Mouse (Mus musculus): ENCODE data around the gene Prelp. TPM values are rescaled to one million over a fixed set of nuclear protein-coding genes. Genes with fewer than 3 reads are reported as not detected.

Prelp gene
- polyA plus RNA-seq, 1 experiment from 2014 or later: 4.2 TPM

DNA sequence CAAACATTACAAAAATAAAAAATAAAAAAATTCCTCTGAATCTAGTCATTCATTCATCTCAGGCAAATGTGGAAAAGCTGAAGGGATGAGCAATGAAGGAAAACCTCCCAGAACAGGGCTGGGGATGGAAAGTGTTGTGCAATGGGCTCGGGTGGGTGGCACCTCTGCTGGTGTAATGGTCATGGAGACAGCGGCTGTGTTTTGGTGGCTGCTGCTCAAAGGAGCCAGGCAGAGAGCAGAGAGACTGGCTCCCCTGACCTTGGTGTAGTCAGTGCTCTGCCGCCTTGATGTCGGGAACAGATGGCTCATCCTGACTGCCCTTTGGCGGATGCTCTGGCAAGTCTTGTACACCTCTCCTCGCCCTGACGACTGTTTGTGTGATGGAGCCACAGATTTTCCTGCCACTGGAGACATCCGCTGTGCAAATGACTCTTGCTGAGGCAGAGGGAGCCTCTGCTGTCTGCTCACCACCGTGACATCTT is 32.1 kb upstream of the Prelp start:
- WGBS: 55% methylated on average over 9 of the region's 9 CpGs
- Histone ChIP-seq H3K4me1 (no peaks in the 10 kb centered on the region), H3K27me3 (no peaks in the 10 kb centered on the region), H3K4me3 (no peak overlapping the region), H3K9ac (replicated peaks) (no peak overlapping the region), H3K36me3 (no peaks in the 10 kb centered on the region), H3K4me2 (replicated peaks) (no peak overlapping the region), H3K9me3 (no peaks in the 10 kb centered on the region), H3K27ac (replicated peaks) (no peak overlapping the region)
- no peak for ATAC-seq (replicated peaks)

DNA sequence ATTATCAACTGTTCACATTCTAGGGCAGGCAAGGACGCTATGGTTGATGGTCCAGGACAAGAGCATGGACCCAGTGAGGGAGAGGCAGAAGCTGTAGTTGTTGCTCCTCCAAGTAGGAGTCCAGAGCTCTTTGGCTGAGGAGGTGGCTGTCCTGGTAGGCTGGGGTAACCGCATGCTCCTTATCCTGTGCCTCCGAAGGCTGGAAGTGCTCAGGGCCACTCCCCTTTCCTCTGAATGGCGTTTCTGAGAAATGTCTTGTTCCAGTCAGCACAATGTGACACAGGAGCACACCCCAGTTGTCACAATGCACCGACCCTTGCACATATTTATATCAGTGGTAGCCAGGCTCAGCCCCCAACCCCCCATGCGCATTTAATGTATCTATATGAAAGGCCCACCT is 30.4 kb upstream of the Prelp start:
- H3K4me3 ChIP-seq: no peak overlapping the region
- no peaks in the 10 kb centered on the region for H3K4me1 ChIP-seq
- 66% methylated on average over 6 of the region's 6 CpGs for WGBS
- H3K9me3 ChIP-seq: no peaks in the 10 kb centered on the region
- no peak overlapping the region for H3K9ac ChIP-seq (replicated peaks)
- H3K4me2 ChIP-seq (replicated peaks): no peak overlapping the region
- H3K27ac ChIP-seq (replicated peaks): no peak overlapping the region
- no peaks in the 10 kb centered on the region for H3K27me3 ChIP-seq
- no peaks in the 10 kb centered on the region for H3K36me3 ChIP-seq
- no peak for ATAC-seq (replicated peaks)

GRCm38 (mm10) chr1:133950061-133950782 is 29.0 kb upstream of the Prelp start:
- 79% methylated on average over 7 of the region's 7 CpGs for WGBS
- Histone ChIP-seq H3K27ac (replicated peaks) (no peak overlapping the region), H3K4me1 (no peaks in the 10 kb centered on the region), H3K9me3 (no peaks in the 10 kb centered on the region), H3K9ac (replicated peaks) (no peak overlapping the region), H3K27me3 (no peaks in the 10 kb centered on the region), H3K4me3 (no peak overlapping the region), H3K4me2 (replicated peaks) (no peak overlapping the region), H3K36me3 (no peaks in the 10 kb centered on the region)
- no peak for ATAC-seq (replicated peaks)

DNA sequence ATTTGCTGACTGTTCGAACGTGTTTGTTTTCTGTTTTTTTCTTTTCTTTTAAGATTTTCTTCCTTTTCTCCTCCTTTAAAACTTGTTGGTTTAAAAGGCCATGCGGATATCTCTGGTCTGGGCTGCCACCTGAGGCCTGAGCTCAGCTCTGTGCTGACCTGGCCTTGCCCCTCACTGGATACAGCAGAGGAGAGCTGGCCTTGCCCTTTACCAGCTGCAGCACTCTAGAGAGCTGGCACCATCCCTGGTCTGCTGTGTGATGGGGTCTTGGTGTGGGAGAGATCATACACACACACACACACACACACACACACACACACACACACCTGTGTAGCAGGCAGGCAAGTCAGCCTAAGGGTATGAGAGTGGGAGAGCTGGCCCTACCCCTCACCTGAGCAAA is 23.9 kb upstream of the Prelp start:
- Histone ChIP-seq H3K27me3 (no peaks in the 10 kb centered on the region), H3K4me2 (replicated peaks) (no peak overlapping the region), H3K9me3 (no peaks in the 10 kb centered on the region), H3K9ac (replicated peaks) (no peak overlapping the region), H3K27ac (replicated peaks) (no peak overlapping the region), H3K4me3 (no peak overlapping the region), H3K36me3 (no peaks in the 10 kb centered on the region), H3K4me1 (no peaks in the 10 kb centered on the region)
- no peak for ATAC-seq (replicated peaks)
- 85% methylated on average over 3 of the region's 3 CpGs for WGBS

- H3K27ac ChIP-seq (replicated peaks): no peak overlapping the region
- H3K27me3 ChIP-seq: no peaks in the 10 kb centered on the region
- H3K4me3 ChIP-seq: no peak overlapping the region
- no peaks in the 10 kb centered on the region for H3K36me3 ChIP-seq
- H3K9ac ChIP-seq (replicated peaks): no peak overlapping the region
- H3K4me2 ChIP-seq (replicated peaks): no peak overlapping the region
- ATAC-seq (replicated peaks): no peak
- H3K4me1 ChIP-seq: no peaks in the 10 kb centered on the region
- no peaks in the 10 kb centered on the region for H3K9me3 ChIP-seq
- 75% methylated on average over 3 of the region's 3 CpGs for WGBS
These were observed 20.7 kb upstream of the Prelp start for GRCm38 (mm10) chr1:133941904-133942303.

GRCm38 (mm10) chr1:133941158-133941860 is 20.1 kb upstream of the Prelp start:
- no peak overlapping the region for H3K27ac ChIP-seq (replicated peaks)
- no peaks in the 10 kb centered on the region for H3K36me3 ChIP-seq
- H3K27me3 ChIP-seq: no peaks in the 10 kb centered on the region
- H3K4me2 ChIP-seq (replicated peaks): no peak overlapping the region
- H3K9ac ChIP-seq (replicated peaks): no peak overlapping the region
- no peak for ATAC-seq (replicated peaks)
- H3K4me3 ChIP-seq: no peak overlapping the region
- H3K9me3 ChIP-seq: no peaks in the 10 kb centered on the region
- H3K4me1 ChIP-seq: no peaks in the 10 kb centered on the region
- WGBS: 84% methylated on average over 11 of the region's 11 CpGs

DNA sequence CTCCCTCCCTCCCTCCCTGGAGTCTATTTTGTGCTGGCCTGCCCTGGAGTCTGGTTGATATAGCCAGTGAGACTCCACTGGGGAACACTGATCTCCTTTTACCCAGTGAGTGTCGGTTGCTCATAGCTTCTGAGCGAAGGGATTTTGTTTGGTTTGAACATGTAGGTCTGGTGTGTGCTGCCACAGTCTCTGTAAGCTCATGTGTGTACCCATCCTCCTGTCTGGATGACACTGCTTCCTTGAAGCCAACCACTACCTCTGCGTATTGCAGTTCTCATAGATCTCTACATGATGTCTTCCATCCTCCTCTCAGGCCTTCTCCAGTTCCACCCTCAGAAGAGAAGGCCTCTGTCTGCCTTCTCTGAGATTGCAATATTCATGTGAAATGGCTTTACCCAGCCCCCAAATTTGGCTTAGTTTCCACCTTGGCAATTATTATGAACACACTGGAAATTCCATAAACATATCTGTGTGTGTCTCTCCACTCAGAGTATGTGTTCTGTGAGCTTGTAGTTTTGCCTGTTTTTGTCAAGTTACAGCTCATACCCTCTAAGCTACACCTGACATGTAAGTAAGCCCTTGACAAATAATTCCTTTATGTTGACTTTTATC is 19.4 kb upstream of the Prelp start:
- no peak overlapping the region for H3K4me2 ChIP-seq (replicated peaks)
- no peaks in the 10 kb centered on the region for H3K9me3 ChIP-seq
- no peaks in the 10 kb centered on the region for H3K27me3 ChIP-seq
- H3K4me1 ChIP-seq: no peaks in the 10 kb centered on the region
- no peak overlapping the region for H3K27ac ChIP-seq (replicated peaks)
- H3K9ac ChIP-seq (replicated peaks): no peak overlapping the region
- no peak for ATAC-seq (replicated peaks)
- H3K4me3 ChIP-seq: no peak overlapping the region
- H3K36me3 ChIP-seq: no peaks in the 10 kb centered on the region
- 80% methylated on average over 3 of the region's 3 CpGs for WGBS

DNA sequence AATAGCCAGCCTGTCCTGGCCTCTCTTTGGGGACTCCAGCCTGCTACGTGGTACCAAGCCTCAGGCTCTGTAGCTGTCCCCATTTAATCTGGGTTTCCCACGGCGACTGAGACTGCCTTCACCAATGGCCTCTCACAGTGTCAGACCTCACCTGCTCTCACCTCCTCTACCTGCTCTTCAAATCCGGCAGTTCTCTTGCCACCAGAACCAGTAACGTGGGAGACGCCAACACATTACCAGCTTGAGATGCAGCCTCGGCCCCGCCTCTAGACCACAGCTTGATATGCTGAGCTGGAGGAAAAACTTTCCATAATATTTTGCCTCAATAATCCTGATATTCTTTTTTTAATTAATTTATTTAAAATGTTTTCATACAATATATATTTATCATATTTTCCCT is 18.5 kb upstream of the Prelp start:
- H3K4me3 ChIP-seq: no peak overlapping the region
- H3K36me3 ChIP-seq: no peaks in the 10 kb centered on the region
- H3K27me3 ChIP-seq: no peaks in the 10 kb centered on the region
- no peak overlapping the region for H3K9ac ChIP-seq (replicated peaks)
- H3K4me1 ChIP-seq: no peaks in the 10 kb centered on the region
- H3K4me2 ChIP-seq (replicated peaks): no peak overlapping the region
- 87% methylated on average over 8 of the region's 8 CpGs for WGBS
- no peak overlapping the region for H3K27ac ChIP-seq (replicated peaks)
- no peaks in the 10 kb centered on the region for H3K9me3 ChIP-seq
- ATAC-seq (replicated peaks): no peak

DNA sequence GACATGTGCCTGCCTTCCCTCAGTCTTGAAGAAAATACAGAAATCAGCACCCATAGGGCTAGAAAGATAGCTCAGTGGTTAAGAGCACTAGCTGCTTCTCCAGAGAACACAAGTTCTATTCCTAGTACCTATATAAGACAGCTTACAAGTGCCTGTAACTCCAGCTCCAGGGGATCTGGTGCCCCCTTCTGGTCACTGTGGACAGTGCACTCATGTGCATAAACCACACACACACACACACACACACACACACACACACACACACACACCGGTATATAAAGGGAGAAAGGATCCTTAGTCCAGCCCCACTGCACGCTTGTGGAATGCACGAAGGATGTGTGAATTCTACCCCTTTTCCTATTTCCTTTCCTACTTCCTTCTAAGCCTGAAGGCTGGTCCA is 15.0 kb upstream of the Prelp start:
- H3K27me3 ChIP-seq: no peaks in the 10 kb centered on the region
- no peaks in the 10 kb centered on the region for H3K4me1 ChIP-seq
- 95% methylated on average over 3 of the region's 3 CpGs for WGBS
- no peak overlapping the region for H3K9ac ChIP-seq (replicated peaks)
- no peak overlapping the region for H3K27ac ChIP-seq (replicated peaks)
- no peak overlapping the region for H3K4me3 ChIP-seq
- H3K4me2 ChIP-seq (replicated peaks): no peak overlapping the region
- H3K9me3 ChIP-seq: no peaks in the 10 kb centered on the region
- no peaks in the 10 kb centered on the region for H3K36me3 ChIP-seq
- ATAC-seq (replicated peaks): no peak

DNA sequence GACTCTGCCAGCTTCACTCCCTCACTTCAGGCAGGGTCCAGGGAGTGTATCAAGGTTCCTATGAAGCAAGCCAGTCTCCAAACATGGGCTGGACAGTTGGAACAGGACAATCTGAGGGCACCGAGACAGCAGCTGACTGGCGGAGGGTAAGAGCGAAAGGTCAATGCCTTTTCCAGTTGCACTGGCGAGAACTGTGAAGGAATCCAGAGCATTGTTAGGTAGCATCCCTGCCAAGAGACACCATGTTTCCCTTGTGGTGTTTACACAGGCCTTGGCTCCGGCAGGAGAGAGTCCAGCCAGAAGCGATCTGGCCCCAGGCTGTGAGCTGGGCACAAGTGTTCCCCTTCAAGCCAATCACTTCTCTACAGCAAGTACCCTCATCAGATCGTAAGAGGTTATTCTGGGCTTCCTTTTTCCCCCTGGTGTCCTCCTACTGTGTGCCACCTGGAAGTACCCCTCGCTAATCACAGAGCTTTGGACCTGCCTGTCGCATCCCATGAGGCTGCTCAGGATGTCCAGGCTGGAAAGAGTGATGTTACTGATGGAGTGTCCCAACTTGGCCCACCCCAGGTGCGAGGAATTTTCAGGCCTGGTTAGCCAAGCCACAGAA is 13.2 kb upstream of the Prelp start:
- no peaks in the 10 kb centered on the region for H3K4me1 ChIP-seq
- H3K27ac ChIP-seq (replicated peaks): no peak overlapping the region
- H3K9me3 ChIP-seq: no peaks in the 10 kb centered on the region
- no peak overlapping the region for H3K4me3 ChIP-seq
- no peak overlapping the region for H3K9ac ChIP-seq (replicated peaks)
- no peaks in the 10 kb centered on the region for H3K27me3 ChIP-seq
- no peaks in the 10 kb centered on the region for H3K36me3 ChIP-seq
- no peak for ATAC-seq (replicated peaks)
- 87% methylated on average over 10 of the region's 10 CpGs for WGBS
- no peak overlapping the region for H3K4me2 ChIP-seq (replicated peaks)

DNA sequence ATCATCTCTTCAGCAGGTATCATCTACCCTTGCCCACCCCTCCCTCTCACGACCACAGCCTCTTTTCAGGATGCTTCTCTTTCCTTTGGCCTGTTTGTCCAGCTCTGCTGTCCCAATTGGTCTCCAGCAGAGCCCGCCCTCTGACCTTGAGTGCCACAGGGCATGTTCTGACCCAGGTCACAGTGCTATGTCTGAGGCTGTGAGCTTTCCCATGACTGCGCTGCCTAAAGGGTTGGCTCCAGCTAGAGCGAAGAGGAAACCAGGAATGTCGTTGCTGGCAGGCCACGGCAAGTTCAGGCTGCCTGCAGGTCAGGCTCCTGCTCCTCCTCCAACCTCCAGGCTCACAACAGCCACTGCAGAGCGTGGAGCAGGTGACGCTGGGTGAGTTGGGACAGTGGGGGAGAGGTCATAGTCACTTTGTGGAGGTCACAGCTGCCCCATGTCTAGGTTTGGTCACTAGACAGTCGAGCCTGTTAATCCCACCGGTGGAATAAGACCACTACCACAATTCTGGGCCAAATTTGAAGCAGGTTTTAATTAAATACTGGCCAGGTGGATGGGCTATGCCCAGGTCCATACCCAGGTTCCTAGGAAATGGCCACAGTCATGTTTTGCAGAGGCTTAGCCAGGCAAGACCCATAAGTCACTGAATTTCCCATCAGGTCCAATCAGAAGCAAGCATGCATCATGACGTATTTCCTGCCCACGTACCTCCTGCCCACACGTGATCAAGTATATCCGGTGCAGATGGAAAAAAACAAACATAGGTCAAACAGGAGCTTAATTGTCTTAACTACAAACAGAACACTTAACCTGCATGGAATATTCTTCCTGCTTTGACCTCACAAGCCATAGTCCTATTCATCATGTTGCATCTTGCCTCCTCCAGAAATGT is 12.3 kb upstream of the Prelp start:
- Histone ChIP-seq H3K27me3 (no peaks in the 10 kb centered on the region), H3K9ac (replicated peaks) (no peak overlapping the region), H3K4me2 (replicated peaks) (no peak overlapping the region), H3K4me1 (no peaks in the 10 kb centered on the region), H3K27ac (replicated peaks) (no peak overlapping the region), H3K9me3 (no peaks in the 10 kb centered on the region), H3K36me3 (no peaks in the 10 kb centered on the region), H3K4me3 (no peak overlapping the region)
- 82% methylated on average over 14 of the region's 14 CpGs for WGBS
- no peak for ATAC-seq (replicated peaks)
